26 mouse cellular contexts compared by ENCODE assay signal in genomic region chr2:145438336-145438735, GRCm38 (mm10).
A peak's percentile ranks its signal among the peaks of the same experiment; 100 is the strongest.
DNase-seq lines count a peak whose midpoint lies in the region; ATAC-seq and TF ChIP-seq lines count a peak whose summit lies in the region.
"Had no signal": no experiment of that assay in that cellular context is flagged by ENCODE, and none has a peak within 500 bp of the region (broad histone marks: within the 10 kb centered on the region; RNA-seq: fewer than 3 reads in every experiment).

No protein-coding gene starts in this region.

- H3K4me2 ChIP-seq in forebrain, embryonic 11.5 days (ENCODE audit: low read depth, low read length, severe bottlenecking): no peak overlapping the region
- no peak overlapping the region for H3K4me2 ChIP-seq in forebrain, embryonic 14.5 days (ENCODE audit: low read length)
- H3K4me2 ChIP-seq in neural tube, embryonic 11.5 days (ENCODE audit: low read depth): no peak overlapping the region
- H3K4me2 ChIP-seq in neural tube, embryonic 15.5 days: no peak overlapping the region
- H3K4me2 ChIP-seq: embryonic facial prominence, embryonic 12.5 days; embryonic facial prominence, embryonic 15.5 days; forebrain, embryonic 12.5 days; heart, embryonic 12.5 days; heart, embryonic 15.5 days; hindbrain, embryonic 14.5 days had no signal

- TF ChIP-seq POLR2A in lung, adult 2 months (IDR thresholded peaks at IDR 0.05; ENCODE audit: borderline replicate concordance, extremely low read depth, low read depth, low read length): no peak

- no peak overlapping the region for H3K9ac ChIP-seq in forebrain, embryonic 11.5 days (ENCODE audit: low read length)
- no peak overlapping the region for H3K9ac ChIP-seq in forebrain, embryonic 14.5 days (ENCODE audit: low read length)
- H3K9ac ChIP-seq in neural tube, embryonic 11.5 days (ENCODE audit: low read length): no peak overlapping the region
- no peak overlapping the region for H3K9ac ChIP-seq in neural tube, embryonic 15.5 days (replicated peaks)
- no peak overlapping the region for H3K9ac ChIP-seq in ES-E14 (ENCODE audit: insufficient read depth, low read depth, low read length, poor library complexity, severe bottlenecking)
- H3K9ac ChIP-seq: embryonic facial prominence, embryonic 12.5 days; embryonic facial prominence, embryonic 15.5 days; forebrain, embryonic 12.5 days; heart, embryonic 12.5 days; heart, embryonic 15.5 days; hindbrain, embryonic 14.5 days had no signal

- no peaks in the 10 kb centered on the region for H3K36me3 ChIP-seq in forebrain, embryonic 11.5 days (ENCODE audit: control insufficient read depth, insufficient read depth, low read length)
- no peaks in the 10 kb centered on the region for H3K36me3 ChIP-seq in forebrain, embryonic 14.5 days (ENCODE audit: control insufficient read depth, insufficient read depth, low read length)
- H3K36me3 ChIP-seq in neural tube, embryonic 11.5 days (ENCODE audit: control insufficient read depth, insufficient read depth, low read length): no peaks in the 10 kb centered on the region
- no peaks in the 10 kb centered on the region for H3K36me3 ChIP-seq in neural tube, embryonic 15.5 days
- H3K36me3 ChIP-seq in ES-E14 (ENCODE audit: control insufficient read depth, insufficient read depth, low read length, poor library complexity, severe bottlenecking): no peaks in the 10 kb centered on the region
- H3K36me3 ChIP-seq: embryonic facial prominence, embryonic 12.5 days; embryonic facial prominence, embryonic 15.5 days; forebrain, embryonic 12.5 days; heart, embryonic 12.5 days; heart, embryonic 15.5 days had no signal

- no peak overlapping the region for H3K27ac ChIP-seq in forebrain, embryonic 11.5 days (ENCODE audit: low read depth, low read length)
- no peak overlapping the region for H3K27ac ChIP-seq in forebrain, embryonic 14.5 days (ENCODE audit: low read depth, low read length)
- H3K27ac ChIP-seq in neural tube, embryonic 11.5 days (ENCODE audit: low read depth, low read length): no peak overlapping the region
- no peak overlapping the region for H3K27ac ChIP-seq in neural tube, embryonic 15.5 days (replicated peaks)
- H3K27ac ChIP-seq in ES-E14 (ENCODE audit: insufficient read depth, low read depth, low read length, poor library complexity, severe bottlenecking): no peak overlapping the region; the same call in 1 of the 2 replicates
- H3K27ac ChIP-seq: embryonic facial prominence, embryonic 12.5 days; embryonic facial prominence, embryonic 15.5 days; forebrain, embryonic 12.5 days; heart, embryonic 15.5 days; hindbrain, embryonic 14.5 days had no signal

- no peak overlapping the region for H3K4me3 ChIP-seq in forebrain, embryonic 11.5 days (ENCODE audit: low read depth, low read length)
- no peak overlapping the region for H3K4me3 ChIP-seq in forebrain, embryonic 14.5 days (ENCODE audit: low read depth, low read length)
- H3K4me3 ChIP-seq in neural tube, embryonic 11.5 days (ENCODE audit: low read depth, low read length): no peak overlapping the region
- H3K4me3 ChIP-seq in neural tube, embryonic 15.5 days (replicated peaks): no peak overlapping the region
- no peak overlapping the region for H3K4me3 ChIP-seq in ES-E14 (ENCODE audit: insufficient read depth in 1 of 2, low read depth in 1 of 2, low read length in 2 of 2, poor library complexity in 1 of 2, severe bottlenecking in 1 of 2)
- H3K4me3 ChIP-seq in lung, adult 2 months (replicated peaks; ENCODE audit: extremely low read depth, low read depth, low read length): no peak overlapping the region
- H3K4me3 ChIP-seq: embryonic facial prominence, embryonic 12.5 days; embryonic facial prominence, embryonic 15.5 days; forebrain, embryonic 12.5 days; heart, embryonic 12.5 days; heart, embryonic 15.5 days had no signal

- 45% methylated on average over 5 of the region's 5 CpGs for WGBS in forebrain, embryonic 11.5 days
- 35% methylated on average over 5 of the region's 5 CpGs for WGBS in forebrain, embryonic 14.5 days
- WGBS in neural tube, embryonic 11.5 days: 53% methylated on average over 5 of the region's 5 CpGs
- WGBS in neural tube, embryonic 15.5 days: 31% methylated on average over 5 of the region's 5 CpGs
- 67% methylated on average over 5 of the region's 5 CpGs for WGBS in lung, adult 2 months

- DNase-seq in forebrain, embryonic 11.5 days (ENCODE audit: low spot score): no peak
- no peak for DNase-seq in forebrain, embryonic 14.5 days (ENCODE audit: low spot score)
- peak; percentile 11 for DNase-seq in neural tube, embryonic 11.5 days (ENCODE audit: low spot score)
- DNase-seq in ES-E14 (ENCODE audit: low read depth, low spot score): peak; percentile 52
- no peak for DNase-seq in lung, adult 2 months
- DNase-seq in embryo, embryonic 9.5 days (ENCODE audit: extremely low spot score): no peak
- DNase-seq: adrenal gland, adult 2 months; adrenal gland, postnatal 14 days; B cell, adult 2 months; cerebellum, adult 11 months; cerebellum, adult 9-10 months; cerebellum, postnatal 14 days; gastrocnemius, postnatal 10 days; gastrocnemius, postnatal 36 days; heart, postnatal 10 days; heart, postnatal 36 days had no signal

- no peaks in the 10 kb centered on the region for H3K27me3 ChIP-seq in forebrain, embryonic 11.5 days (ENCODE audit: control insufficient read depth, insufficient read depth, low read length)
- no peaks in the 10 kb centered on the region for H3K27me3 ChIP-seq in forebrain, embryonic 14.5 days (replicated peaks; ENCODE audit: control insufficient read depth, insufficient read depth, low read length)
- H3K27me3 ChIP-seq in neural tube, embryonic 11.5 days (ENCODE audit: control insufficient read depth, insufficient read depth, low read length): no peaks in the 10 kb centered on the region
- H3K27me3 ChIP-seq in neural tube, embryonic 15.5 days (replicated peaks): no peaks in the 10 kb centered on the region
- H3K27me3 ChIP-seq: CH12.LX; embryonic facial prominence, embryonic 12.5 days; embryonic facial prominence, embryonic 15.5 days; forebrain, embryonic 12.5 days; heart, embryonic 12.5 days; heart, embryonic 15.5 days had no signal

- H3K4me1 ChIP-seq in forebrain, embryonic 11.5 days (replicated peaks; ENCODE audit: control insufficient read depth, insufficient read depth, low read length): no peaks in the 10 kb centered on the region
- no peaks in the 10 kb centered on the region for H3K4me1 ChIP-seq in forebrain, embryonic 14.5 days (ENCODE audit: control insufficient read depth, insufficient read depth, low read length)
- no peaks in the 10 kb centered on the region for H3K4me1 ChIP-seq in neural tube, embryonic 11.5 days (ENCODE audit: control insufficient read depth, insufficient read depth, low read length)
- no peaks in the 10 kb centered on the region for H3K4me1 ChIP-seq in neural tube, embryonic 15.5 days
- peaks cover 0 to 4% of the 10 kb centered on the region in 2 experiments; a peak in 3 of 4 replicates for H3K4me1 ChIP-seq in ES-E14 (ENCODE audit: control insufficient read depth in 2 of 2, insufficient read depth in 2 of 2, low read length in 2 of 2, poor library complexity in 1 of 2)
- no peaks in the 10 kb centered on the region for H3K4me1 ChIP-seq in lung, adult 2 months (ENCODE audit: control insufficient read depth, insufficient read depth, low read length)
- H3K4me1 ChIP-seq: embryonic facial prominence, embryonic 12.5 days; embryonic facial prominence, embryonic 15.5 days; heart, embryonic 12.5 days; heart, embryonic 15.5 days had no signal

- TF ChIP-seq CTCF in lung, adult 2 months (IDR thresholded peaks at IDR 0.05; ENCODE audit: insufficient read depth, low read length): no peak

- 0 out of 2 replicates have a peak, but pooled peaks have one; percentile 24 for ATAC-seq in forebrain, embryonic 11.5 days (replicated peaks; ENCODE audit: low FRiP score)
- ATAC-seq in forebrain, embryonic 14.5 days: no peak
- no peak for ATAC-seq in neural tube, embryonic 11.5 days (ENCODE audit: insufficient read depth, low FRiP score, low TSS enrichment)
- ATAC-seq in neural tube, embryonic 15.5 days (ENCODE audit: low FRiP score): no peak; the same call in 1 of the 2 replicates
- ATAC-seq: forebrain, embryonic 16.5 days; intestine, postnatal 0 days had no signal

- H3K9me3 ChIP-seq in forebrain, embryonic 11.5 days (ENCODE audit: control insufficient read depth, low read length): no peaks in the 10 kb centered on the region
- H3K9me3 ChIP-seq in forebrain, embryonic 14.5 days (replicated peaks; ENCODE audit: control insufficient read depth, low read length): no peaks in the 10 kb centered on the region
- H3K9me3 ChIP-seq in neural tube, embryonic 11.5 days (ENCODE audit: control insufficient read depth, low read length): no peaks in the 10 kb centered on the region
- no peaks in the 10 kb centered on the region for H3K9me3 ChIP-seq in neural tube, embryonic 15.5 days (replicated peaks)
- H3K9me3 ChIP-seq in ES-E14 (ENCODE audit: control insufficient read depth, insufficient read depth, low read depth, low read length): no peaks in the 10 kb centered on the region
- H3K9me3 ChIP-seq: embryonic facial prominence, embryonic 12.5 days; embryonic facial prominence, embryonic 15.5 days; forebrain, embryonic 12.5 days; heart, embryonic 12.5 days; heart, embryonic 15.5 days had no signal

- in situ Hi-C loops in ES-E14 (cut with MboI; ENCODE audit: low sequenced_read_pairs in 2 of 2, unreplicated experiment in 2 of 2): no loop called here

TF ChIP-seq in ES-E14, 5 proteins besides CTCF, POLR2A, EP300 and RAD21:
- TF ChIP-seq ZNF384 (IDR thresholded peaks at IDR 0.05; ENCODE audit: low read depth, low read length) (peak; percentile 90), MAFK (IDR thresholded peaks at IDR 0.05; ENCODE audit: insufficient read depth, low read depth, low read length) (no peak)

Comparison
In these comparisons a context has a peak if more than half of its experiments do, and no peak if none do; other contexts are left out.
1. DNase-seq: peak in neural tube, embryonic 11.5 days (single experiment) and ES-E14 (single experiment); none in forebrain, embryonic 11.5 days (single experiment), forebrain, embryonic 14.5 days (single experiment), lung, adult 2 months (single experiment) and embryo, embryonic 9.5 days (single experiment).